Mouse (Mus musculus): ENCODE measurements around the gene Gm21994. TPM values are rescaled to one million over a fixed set of nuclear protein-coding genes. Genes with fewer than 3 reads are reported as not detected.
"Not testable (repeated sequence)": the region's sequence is repeated elsewhere in the genome, so short reads cannot be mapped to it uniquely, and the experiment has no call there.

Gene Gm21994
- polyA plus RNA-seq (2012; rRNA removed) = 0.36 and 0.73 TPM in 2 replicates

DNA sequence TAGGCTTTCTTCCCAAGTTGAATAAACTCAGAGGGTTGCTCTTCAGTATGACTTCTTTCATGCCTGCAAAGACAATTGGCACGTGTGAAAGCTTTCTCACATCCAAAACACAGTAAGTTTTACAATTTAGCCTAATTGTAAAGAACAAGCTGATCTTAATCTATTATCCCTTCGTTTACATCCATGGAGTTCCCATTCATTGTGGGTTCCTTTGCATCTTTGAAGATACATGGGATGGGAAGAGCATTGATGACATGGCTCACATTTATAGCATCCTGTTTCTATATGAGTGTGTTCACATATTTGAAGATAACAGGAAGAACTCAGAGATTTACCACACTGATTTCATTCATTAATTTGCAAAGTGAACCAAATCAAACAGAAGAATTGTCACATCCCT lies at the start of gene Gm21994:
Gene Gm21994, minus strand, starts transcription at position 101 of the 400 bp plus-strand sequence.
- H3K4me1 ChIP-seq (ENCODE audit: control insufficient read depth, insufficient read depth, low read length); H3K4me3 ChIP-seq (replicated peaks; ENCODE audit: insufficient read depth, low read depth, low read length); DNase-seq; H3K27ac ChIP-seq (ENCODE audit: insufficient read depth, low read length); H3K27me3 ChIP-seq (ENCODE audit: control insufficient read depth, insufficient read depth, low read length): not testable (repeated sequence)
- WGBS = 36% methylated on average over 2 of the region's 2 CpGs

DNA sequence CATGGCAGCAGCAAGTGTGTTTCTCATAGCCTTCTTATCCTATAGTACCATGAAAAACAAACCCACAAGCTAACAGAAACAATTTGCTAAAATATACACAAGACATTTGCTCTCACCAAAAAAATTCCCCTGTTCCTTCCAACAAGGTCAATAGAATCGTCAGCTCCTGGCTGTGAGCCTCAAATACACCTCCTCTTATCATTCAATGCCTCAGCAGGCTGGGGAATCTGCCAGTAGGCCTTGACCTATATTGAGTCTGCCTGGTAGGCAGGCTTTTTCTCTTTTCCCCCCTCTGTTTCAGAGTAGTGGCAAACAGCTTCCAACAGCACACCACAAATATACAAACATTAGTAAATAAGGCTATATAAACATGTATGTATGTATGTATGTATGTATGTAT lies 43.7 kb upstream of the Gm21994 start:
- 24% methylated on average over 1 of the region's 1 CpGs for WGBS
- H3K27ac ChIP-seq (ENCODE audit: insufficient read depth, low read length) = no peak overlapping the region
- TF ChIP-seq POLR2A (IDR thresholded peaks at IDR 0.05; ENCODE audit: borderline replicate concordance, insufficient read depth, low read length) (no peak), CTCF (IDR thresholded peaks at IDR 0.05; ENCODE audit: borderline replicate concordance, insufficient read depth, low read depth, low read length) (no peak)
- H3K4me3 ChIP-seq (replicated peaks; ENCODE audit: insufficient read depth, low read depth, low read length) = no peak overlapping the region
- no peaks in the 10 kb centered on the region for H3K4me1 ChIP-seq (ENCODE audit: control insufficient read depth, insufficient read depth, low read length)
- no peak for DNase-seq
- H3K27me3 ChIP-seq (ENCODE audit: control insufficient read depth, insufficient read depth, low read length) = no peaks in the 10 kb centered on the region

DNA sequence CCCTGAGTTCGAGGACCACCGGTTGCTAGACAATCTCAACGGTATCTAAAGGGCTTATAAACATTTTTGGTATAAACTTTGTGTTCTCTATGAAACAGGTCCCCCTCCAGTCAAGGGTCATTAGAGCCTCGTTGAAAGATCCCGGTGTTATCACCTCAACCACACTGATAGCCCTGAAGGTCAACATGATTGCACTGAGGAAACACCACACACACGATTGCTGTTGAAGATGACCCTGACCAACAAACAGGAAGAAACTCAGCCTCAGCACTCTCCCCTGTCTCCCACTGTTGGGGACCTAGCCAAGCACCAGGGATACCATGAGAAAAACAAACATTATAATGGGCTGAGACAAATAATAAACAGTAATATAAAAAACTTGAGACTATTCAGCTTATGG lies 38.3 kb upstream of the Gm21994 start:
- no peak overlapping the region for H3K4me3 ChIP-seq (replicated peaks; ENCODE audit: insufficient read depth, low read depth, low read length)
- DNase-seq = no peak
- no peaks in the 10 kb centered on the region for H3K4me1 ChIP-seq (ENCODE audit: control insufficient read depth, insufficient read depth, low read length)
- H3K27ac ChIP-seq (ENCODE audit: insufficient read depth, low read length) = no peak overlapping the region
- TF ChIP-seq POLR2A (IDR thresholded peaks at IDR 0.05; ENCODE audit: borderline replicate concordance, insufficient read depth, low read length) (no peak), CTCF (IDR thresholded peaks at IDR 0.05; ENCODE audit: borderline replicate concordance, insufficient read depth, low read depth, low read length) (no peak)
- 88% methylated on average over 6 of the region's 6 CpGs for WGBS
- H3K27me3 ChIP-seq (ENCODE audit: control insufficient read depth, insufficient read depth, low read length) = no peaks in the 10 kb centered on the region

DNA sequence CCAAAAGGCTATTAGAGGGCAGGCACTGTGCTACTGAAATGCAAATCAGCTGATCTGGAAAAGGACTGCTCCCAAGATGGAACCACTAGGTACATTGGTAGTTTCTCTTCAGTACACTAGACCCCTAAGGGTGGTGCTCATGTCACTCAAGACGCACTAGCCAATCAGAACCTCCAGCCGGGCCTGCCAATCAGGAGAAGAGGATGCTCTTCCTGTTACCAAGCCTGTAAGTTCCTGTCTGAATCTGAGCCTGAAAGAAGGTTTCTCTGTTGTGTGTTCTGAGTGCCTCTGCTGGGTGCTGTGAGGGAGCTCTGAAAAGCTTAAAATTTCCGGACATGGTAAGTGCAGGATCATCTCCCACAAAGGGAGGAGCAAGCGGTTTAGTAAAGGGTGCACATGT lies 1.9 kb upstream of the Gm21994 start, which contains the start of gene Gm14124:
Gene Gm14124, plus strand, starts transcription at position 227 of the 400 bp plus-strand sequence.
- H3K27ac ChIP-seq (ENCODE audit: insufficient read depth, low read length); H3K4me1 ChIP-seq (ENCODE audit: control insufficient read depth, insufficient read depth, low read length); DNase-seq; H3K27me3 ChIP-seq (ENCODE audit: control insufficient read depth, insufficient read depth, low read length); H3K4me3 ChIP-seq (replicated peaks; ENCODE audit: insufficient read depth, low read depth, low read length): not testable (repeated sequence)
- 76% methylated on average over 4 of the region's 4 CpGs for WGBS

DNA sequence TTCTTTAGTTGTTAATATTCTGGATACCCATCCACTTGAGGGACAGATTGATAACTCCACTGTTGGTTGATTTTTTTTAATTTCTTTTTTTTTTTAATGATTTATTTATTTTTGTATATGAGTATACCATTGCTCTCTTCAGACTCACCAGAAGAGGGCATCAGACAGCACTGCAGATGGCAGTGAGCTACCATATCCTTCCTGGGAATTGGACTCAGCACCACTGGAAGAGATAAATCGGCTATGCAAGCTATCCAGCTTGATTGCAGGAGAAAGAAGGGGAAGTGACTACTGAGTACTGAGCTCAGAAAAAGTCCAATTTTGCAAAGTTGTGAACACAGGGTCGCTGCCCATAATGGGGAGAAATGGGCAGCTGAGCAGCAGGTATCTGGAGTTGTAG lies 1.5 kb upstream of the Gm21994 start:
- 62% methylated on average over 2 of the region's 2 CpGs for WGBS
- H3K4me3 ChIP-seq (replicated peaks; ENCODE audit: insufficient read depth, low read depth, low read length); H3K27me3 ChIP-seq (ENCODE audit: control insufficient read depth, insufficient read depth, low read length); DNase-seq; H3K4me1 ChIP-seq (ENCODE audit: control insufficient read depth, insufficient read depth, low read length); H3K27ac ChIP-seq (ENCODE audit: insufficient read depth, low read length): not testable (repeated sequence)

DNA sequence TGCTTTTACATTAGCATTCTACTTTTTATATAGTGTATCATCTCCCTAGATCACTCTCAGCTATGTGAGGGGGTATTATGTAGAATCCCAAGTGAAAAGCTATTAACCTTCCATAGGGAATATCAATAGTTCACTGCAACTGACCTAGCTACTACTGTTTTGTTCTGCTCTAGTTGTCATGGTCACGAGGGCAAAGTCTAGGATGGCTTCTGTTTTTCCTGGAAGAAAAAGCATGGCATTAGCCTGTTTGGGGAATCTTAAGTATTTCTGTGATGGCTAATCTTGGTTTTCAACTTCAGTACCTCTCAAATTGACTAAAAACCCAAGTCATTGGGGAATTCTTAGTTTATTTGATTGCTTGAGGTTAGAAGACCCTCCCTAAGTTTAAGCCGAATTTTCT lies 12.2 kb downstream of the Gm21994 start:
- H3K4me3 ChIP-seq (replicated peaks; ENCODE audit: insufficient read depth, low read depth, low read length) = no peak overlapping the region
- H3K27ac ChIP-seq (ENCODE audit: insufficient read depth, low read length) = no peak overlapping the region
- TF ChIP-seq POLR2A (IDR thresholded peaks at IDR 0.05; ENCODE audit: borderline replicate concordance, insufficient read depth, low read length) (no peak), CTCF (IDR thresholded peaks at IDR 0.05; ENCODE audit: borderline replicate concordance, insufficient read depth, low read depth, low read length) (no peak)
- no peaks in the 10 kb centered on the region for H3K27me3 ChIP-seq (ENCODE audit: control insufficient read depth, insufficient read depth, low read length)
- H3K4me1 ChIP-seq (ENCODE audit: control insufficient read depth, insufficient read depth, low read length) = no peaks in the 10 kb centered on the region
- 81% methylated on average over 2 of the region's 2 CpGs for WGBS
- DNase-seq = no peak

DNA sequence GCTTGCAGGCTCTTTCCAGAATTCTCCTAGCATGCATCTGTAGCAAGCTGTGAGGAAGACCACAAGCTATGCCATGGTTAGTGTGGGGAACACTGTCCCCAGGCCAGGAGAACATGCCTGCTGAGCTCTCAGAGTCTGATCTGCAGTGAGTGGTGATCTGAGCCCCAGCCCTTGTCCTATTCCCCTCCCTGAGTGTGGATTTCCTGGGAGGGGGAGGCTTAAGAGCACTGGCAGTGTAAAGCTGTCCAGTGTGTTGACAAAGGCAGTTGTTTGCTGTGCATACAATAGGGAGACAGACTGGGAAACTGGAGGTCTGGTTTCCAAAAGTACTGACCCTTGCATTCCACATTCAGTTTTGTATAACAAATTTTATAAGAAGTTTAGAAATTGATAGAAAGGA lies 32.1 kb downstream of the Gm21994 start:
- not testable (repeated sequence) for H3K4me1 ChIP-seq (ENCODE audit: control insufficient read depth, insufficient read depth, low read length); DNase-seq; H3K4me3 ChIP-seq (replicated peaks; ENCODE audit: insufficient read depth, low read depth, low read length); H3K27ac ChIP-seq (ENCODE audit: insufficient read depth, low read length); H3K27me3 ChIP-seq (ENCODE audit: control insufficient read depth, insufficient read depth, low read length)

DNA sequence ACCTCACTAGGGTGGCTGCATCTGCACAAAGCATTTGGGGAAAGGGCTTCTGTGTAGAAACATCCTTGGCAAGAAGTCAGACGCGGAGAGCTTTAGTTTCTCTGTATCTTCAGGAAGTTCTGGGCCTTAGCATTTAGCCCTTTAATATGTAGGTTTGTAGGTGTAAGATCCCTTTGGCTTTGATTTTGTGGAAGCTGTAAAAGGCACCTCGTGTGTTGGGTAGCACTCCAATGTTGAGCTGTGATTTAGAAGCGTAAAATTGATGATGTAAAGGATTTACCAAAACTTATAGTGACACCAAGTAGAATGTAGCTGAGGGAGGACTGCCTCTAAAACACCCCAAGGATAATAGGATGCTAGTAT lies 37.0 kb downstream of the Gm21994 start:
- DNase-seq; H3K4me1 ChIP-seq (ENCODE audit: control insufficient read depth, insufficient read depth, low read length); H3K27ac ChIP-seq (ENCODE audit: insufficient read depth, low read length); H3K27me3 ChIP-seq (ENCODE audit: control insufficient read depth, insufficient read depth, low read length): not testable (repeated sequence)
- 21% methylated on average over 4 of the region's 4 CpGs for WGBS
- H3K4me3 ChIP-seq (replicated peaks; ENCODE audit: insufficient read depth, low read depth, low read length) = peak overlapping the region; percentile 47

DNA sequence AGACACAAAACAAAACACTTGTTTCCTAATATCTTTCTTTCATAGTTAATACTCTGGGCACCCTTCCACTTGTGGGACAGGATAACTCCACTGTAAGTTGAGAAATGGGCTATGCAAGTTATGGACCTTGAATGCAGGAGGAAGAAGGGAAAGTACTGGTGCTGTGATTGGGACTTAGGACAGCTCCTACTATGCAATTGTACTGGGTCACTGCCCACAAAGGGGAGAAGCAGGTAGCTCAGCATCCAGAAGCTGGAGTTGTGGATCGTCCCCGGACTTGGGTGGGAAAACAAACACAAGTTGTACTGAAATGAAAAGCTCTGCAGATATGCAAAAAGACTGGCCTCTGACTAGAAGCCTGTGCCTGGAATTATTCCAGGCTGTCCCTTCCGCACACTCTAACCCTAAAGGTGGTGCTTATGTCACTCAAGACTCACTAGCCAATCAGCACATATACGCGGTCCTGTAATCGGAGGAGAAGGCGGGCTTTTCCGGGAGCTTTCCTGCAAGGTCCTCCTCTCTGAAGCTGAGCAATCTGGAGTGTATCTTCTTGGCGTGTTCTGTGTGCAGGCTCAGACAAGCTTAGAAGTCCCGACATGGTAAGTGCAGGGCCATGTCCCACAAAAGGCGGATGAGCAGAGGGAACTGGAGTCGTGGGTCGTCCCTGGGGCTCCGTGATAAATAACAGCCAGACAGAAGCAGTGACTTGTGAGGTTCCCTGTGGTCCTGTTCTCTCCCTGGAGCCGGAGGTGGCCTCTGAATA lies 37.6 kb downstream of the Gm21994 start, which contains the start of gene Zfp937:
Gene Zfp937, plus strand, starts transcription at position 474 of the 763 bp plus-strand sequence.
- 2% methylated on average over 15 of the region's 15 CpGs for WGBS
- H3K4me1 ChIP-seq (ENCODE audit: control insufficient read depth, insufficient read depth, low read length); H3K27ac ChIP-seq (ENCODE audit: insufficient read depth, low read length); H3K27me3 ChIP-seq (ENCODE audit: control insufficient read depth, insufficient read depth, low read length): not testable (repeated sequence)
- H3K4me3 ChIP-seq (replicated peaks; ENCODE audit: insufficient read depth, low read depth, low read length) = peak within 1 kb of the TSS; percentile 53
- DNase-seq = peak; percentile 84 to 88

Other genes starting within 250 kb of the Gm21994 start
- gene Zfp120, start 118.9 kb downstream of the Gm21994 start, polyA plus RNA-seq (2012; rRNA removed) = 4.5 and 5.2 TPM in 2 replicates
- gene Gm10770, start 75.9 kb downstream of the Gm21994 start, polyA plus RNA-seq (2012; rRNA removed) = not detected in 2 replicates
- not detected in 2 replicates for gene Gm14139, start 73.8 kb downstream of the Gm21994 start, polyA plus RNA-seq (2012; rRNA removed)
- gene Zfp937, start 37.5 kb downstream of the Gm21994 start, polyA plus RNA-seq (2012; rRNA removed) = 2.4 and 2.5 TPM in 2 replicates
- 0.03 TPM in 1 of 2 replicates, not detected in the other for gene Gm14124, start 1.9 kb upstream of the Gm21994 start, polyA plus RNA-seq (2012; rRNA removed)
- gene Gm10130, start 68.1 kb upstream of the Gm21994 start, polyA plus RNA-seq (2012; rRNA removed) = not detected in 2 replicates
- 3.6 and 4.5 TPM in 2 replicates for gene 3300002I08Rik, start 107.2 kb upstream of the Gm21994 start, polyA plus RNA-seq (2012; rRNA removed)
- gene Zfp442, start 195.9 kb upstream of the Gm21994 start, polyA plus RNA-seq (2012; rRNA removed) = 1.5 and 1.7 TPM in 2 replicates
- gene Zfp345, start 229.5 kb upstream of the Gm21994 start, polyA plus RNA-seq (2012; rRNA removed) = 0.06 TPM in 1 of 2 replicates, not detected in the other

Data from cerebellum, adult 2 months (tissue).